Mouse (Mus musculus): ENCODE results near the gene Gm45713.
A peak's percentile ranks its signal among the peaks of the same experiment; 100 is the strongest.
"Not testable (repeated sequence)": the region's sequence is repeated elsewhere in the genome, so short reads cannot be mapped to it uniquely, and the experiment has no call there.

Gm45713 gene

GRCm38 (mm10) chr7:45135993-45136567 is at the start of gene Gm45713, which contains the start of gene Flt3l:
Gene Gm45713 (minus strand): TSS chr7:45136231.
Gene Flt3l (minus strand): TSS chr7:45136432.
- DNase-seq (ENCODE audit: low read depth, low spot score), result peak; percentile 50

GRCm38 (mm10) chr7:45183672-45184071 is 47.6 kb upstream of the Gm45713 start:
- no peak for DNase-seq (ENCODE audit: low read depth, low spot score)

GRCm38 (mm10) chr7:45182606-45183005 is 46.6 kb upstream of the Gm45713 start:
- DNase-seq (ENCODE audit: low read depth, low spot score), result no peak

GRCm38 (mm10) chr7:45182199-45182601 is 46.2 kb upstream of the Gm45713 start:
- no peak for DNase-seq (ENCODE audit: low read depth, low spot score)

GRCm38 (mm10) chr7:45181540-45181939 is 45.5 kb upstream of the Gm45713 start:
- no peak for DNase-seq (ENCODE audit: low read depth, low spot score)

- DNase-seq (ENCODE audit: low read depth, low spot score), result no peak
Measured at GRCm38 (mm10) chr7:45180896-45181477, 45.0 kb upstream of the Gm45713 start, which contains the start of gene Pth2. Gene Pth2 (plus strand): TSS chr7:45180995.

- DNase-seq (ENCODE audit: low read depth, low spot score), result no peak
Measured at GRCm38 (mm10) chr7:45179469-45179868, 43.4 kb upstream of the Gm45713 start, which contains the start of gene Gfy. Gene Gfy (minus strand): TSS chr7:45179569.

- no peak for DNase-seq (ENCODE audit: low read depth, low spot score)
Measured at GRCm38 (mm10) chr7:45178550-45178949, 42.5 kb upstream of the Gm45713 start.

GRCm38 (mm10) chr7:45176356-45176755 is 40.3 kb upstream of the Gm45713 start:
- DNase-seq (ENCODE audit: low read depth, low spot score), result no peak

- no peak for DNase-seq (ENCODE audit: low read depth, low spot score)
Measured at GRCm38 (mm10) chr7:45175929-45176328, 39.9 kb upstream of the Gm45713 start.

- DNase-seq (ENCODE audit: low read depth, low spot score), result no peak
Measured at GRCm38 (mm10) chr7:45175398-45175797, 39.4 kb upstream of the Gm45713 start.

GRCm38 (mm10) chr7:45174567-45175280 is 38.7 kb upstream of the Gm45713 start:
- no peak for DNase-seq (ENCODE audit: low read depth, low spot score)

- not testable (repeated sequence) for DNase-seq (ENCODE audit: low read depth, low spot score)
Measured at GRCm38 (mm10) chr7:45173772-45174171, 37.7 kb upstream of the Gm45713 start.

- no peak for DNase-seq (ENCODE audit: low read depth, low spot score)
Measured at GRCm38 (mm10) chr7:45172974-45173373, 36.9 kb upstream of the Gm45713 start.

GRCm38 (mm10) chr7:45169495-45169894 is 33.5 kb upstream of the Gm45713 start:
- DNase-seq (ENCODE audit: low read depth, low spot score), result no peak

- DNase-seq (ENCODE audit: low read depth, low spot score), result no peak
Measured at GRCm38 (mm10) chr7:45168656-45169055, 32.6 kb upstream of the Gm45713 start.

GRCm38 (mm10) chr7:45167761-45168445 is 31.9 kb upstream of the Gm45713 start:
- DNase-seq (ENCODE audit: low read depth, low spot score), result no peak

GRCm38 (mm10) chr7:45166950-45167401 is 30.9 kb upstream of the Gm45713 start:
- DNase-seq (ENCODE audit: low read depth, low spot score), result no peak

- no peak for DNase-seq (ENCODE audit: low read depth, low spot score)
Measured at GRCm38 (mm10) chr7:45165701-45166100, 29.7 kb upstream of the Gm45713 start.

GRCm38 (mm10) chr7:45164833-45165232 is 28.8 kb upstream of the Gm45713 start:
- no peak for DNase-seq (ENCODE audit: low read depth, low spot score)

GRCm38 (mm10) chr7:45163735-45164490 is 27.9 kb upstream of the Gm45713 start, which contains the start of gene Slc17a7:
Gene Slc17a7 (plus strand): TSS chr7:45163949.
- no peak for DNase-seq (ENCODE audit: low read depth, low spot score)
